Mouse (Mus musculus) heart, postnatal 14 days (tissue): ENCODE measurements at regions not wholly inside any gene's neighbourhood (a gene's known extent, or its start where the extent isn't known, plus 50 kb on each side); places are given as distances from the start of the nearest gene placed in this dataset.
A peak's percentile ranks its signal among the peaks of the same experiment; 100 is the strongest.

Experiments used
- DNase-seq, 2 experiments: peaks; one replicate each; pipeline ENCODE4 v3.0.0; 2021 to 2022
- intact Hi-C: fragments of 180-260 bp; cut with DNase I; formaldehyde crosslinking; loops from one replicate; pipeline ENCODE4 v1.15.1; 2025

DNA sequence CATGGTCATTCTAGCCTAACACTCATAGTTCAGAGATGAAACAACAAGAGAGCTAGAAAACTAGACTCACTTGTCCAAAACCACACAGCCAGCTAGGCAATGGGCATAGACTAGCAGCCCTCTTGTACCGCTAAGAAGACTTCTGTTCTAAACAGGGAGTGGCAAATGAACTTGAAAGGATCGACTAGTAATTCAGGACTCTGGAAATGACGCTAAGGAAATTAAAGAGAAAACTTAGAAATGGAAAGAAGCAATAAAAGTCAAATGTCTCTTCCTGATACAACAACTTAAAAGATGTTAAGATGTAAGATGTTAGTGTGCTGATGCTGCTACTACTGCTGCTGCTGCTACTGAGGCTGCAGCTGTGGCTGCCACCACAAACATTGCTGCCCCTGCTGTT lies 293.7 kb upstream of the 4930412O13Rik start:
- intact Hi-C loops, result no loop called here
- DNase-seq, result no peak

DNA sequence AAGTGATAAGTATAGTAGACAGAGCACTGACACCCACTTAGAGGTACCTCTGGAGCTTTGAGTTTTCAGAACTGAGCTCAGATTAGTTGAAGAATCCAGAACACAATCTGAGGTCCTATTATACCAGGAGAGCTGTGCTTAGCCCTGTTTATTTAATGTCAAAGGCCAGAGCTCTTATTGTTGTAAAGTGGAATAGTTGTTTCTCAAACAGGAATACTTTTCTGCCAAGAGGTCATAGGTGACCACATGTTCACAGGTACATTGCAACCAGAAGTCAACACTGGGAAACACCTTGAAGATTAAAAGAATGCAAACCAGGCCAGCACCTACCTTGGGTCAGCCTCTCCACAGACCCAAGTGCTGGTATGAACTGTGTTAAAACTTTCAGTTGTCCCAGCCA lies 291.9 kb upstream of the 4930412O13Rik start:
- DNase-seq, result no peak

DNA sequence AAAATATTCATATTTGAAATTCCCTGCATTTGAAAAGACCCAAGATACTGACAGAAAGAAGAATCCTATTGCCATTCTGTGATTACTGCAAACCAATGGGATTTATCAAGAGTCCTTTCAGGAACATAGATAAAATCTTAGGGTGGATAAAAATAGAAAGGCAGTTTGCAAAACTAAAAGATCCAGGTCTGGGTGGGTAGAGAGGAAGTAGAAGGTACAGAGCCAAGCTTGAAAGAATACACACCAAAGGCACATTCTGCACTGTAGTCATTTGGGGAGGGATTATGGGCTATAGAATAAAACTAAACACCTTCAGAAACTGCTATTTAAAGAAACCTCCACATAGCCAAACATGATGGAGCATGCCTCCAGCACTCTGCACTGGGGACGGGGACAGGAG lies 288.5 kb upstream of the 4930412O13Rik start:
- no peak for DNase-seq
- intact Hi-C loops, result no loop called here

More for the DNA sequence above, 291.9 kb upstream of the 4930412O13Rik start:
- intact Hi-C loops, result no loop called here

DNA sequence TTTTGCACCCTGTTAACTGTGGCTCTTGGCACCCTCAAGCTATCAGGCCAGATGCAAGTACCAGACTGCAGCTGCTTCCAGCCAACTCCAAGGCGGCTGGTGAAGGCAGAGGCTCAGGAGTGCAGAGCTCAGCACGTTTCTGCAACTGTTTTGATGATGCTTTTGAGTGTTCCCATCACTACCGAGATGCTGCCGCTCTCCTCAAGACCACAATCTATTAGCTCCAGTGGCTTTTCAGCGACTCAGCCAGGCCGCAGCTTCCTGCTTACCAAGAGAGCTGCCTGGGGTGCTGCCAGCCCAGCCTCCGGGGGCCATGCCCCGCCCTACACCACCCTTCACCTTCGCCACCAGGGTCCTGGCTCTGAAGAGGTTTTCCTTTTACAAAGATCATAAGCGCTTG lies 287.1 kb upstream of the 4930412O13Rik start:
- intact Hi-C loops, result no loop called here
- DNase-seq, result peak; percentile 8 to 9

DNA sequence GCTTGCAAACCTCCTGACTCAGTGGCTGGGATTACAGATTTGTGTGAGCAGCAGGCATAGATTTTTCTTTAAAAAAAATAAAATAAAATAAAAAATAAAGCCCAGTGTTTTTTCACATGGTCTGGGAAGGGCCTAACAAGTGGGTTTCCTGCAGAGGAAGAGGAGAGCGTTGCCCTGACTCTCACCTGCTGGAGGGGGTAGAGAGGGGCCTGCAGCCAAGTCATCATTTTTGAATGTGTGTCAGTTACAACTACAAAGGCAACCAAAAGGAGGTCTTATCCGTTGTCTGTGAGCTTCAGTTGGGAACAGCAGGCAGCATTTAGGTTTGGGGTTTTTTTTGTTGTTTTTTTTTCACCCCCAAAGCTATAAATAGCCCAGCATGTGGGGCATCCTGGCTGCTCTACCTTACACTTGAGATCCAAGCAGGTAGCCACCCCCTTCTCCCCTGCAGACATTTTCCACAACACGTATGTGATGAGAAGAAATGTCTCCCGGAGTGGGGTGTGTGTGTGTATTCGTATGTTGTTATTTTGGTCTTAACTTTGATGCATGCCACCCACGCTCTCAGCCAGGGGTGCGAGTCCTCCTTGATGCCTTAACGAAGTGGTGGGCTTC lies 285.7 kb upstream of the 4930412O13Rik start:
- intact Hi-C loops, result no loop called here
- no peak for DNase-seq

DNA sequence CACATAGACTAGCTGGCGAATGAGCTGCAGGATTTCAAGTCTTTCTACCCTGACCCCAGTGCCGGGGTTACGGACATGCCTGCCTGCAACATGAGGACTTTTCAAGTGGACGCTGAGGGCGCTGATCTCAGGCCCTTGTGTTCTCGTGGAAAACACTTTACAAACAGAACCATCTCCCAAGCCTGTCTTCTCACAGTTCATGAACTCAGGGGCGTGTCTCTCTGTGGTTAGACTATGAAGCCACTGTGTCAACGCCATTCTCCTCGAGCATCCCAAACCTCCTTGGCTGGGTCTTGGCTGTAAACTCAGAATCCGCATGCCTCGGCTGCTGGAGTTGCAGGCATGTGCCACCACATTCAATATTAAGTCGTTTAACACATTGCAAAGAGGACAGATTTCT lies 284.9 kb upstream of the 4930412O13Rik start:
- no peak for DNase-seq
- intact Hi-C loops, result no loop called here

DNA sequence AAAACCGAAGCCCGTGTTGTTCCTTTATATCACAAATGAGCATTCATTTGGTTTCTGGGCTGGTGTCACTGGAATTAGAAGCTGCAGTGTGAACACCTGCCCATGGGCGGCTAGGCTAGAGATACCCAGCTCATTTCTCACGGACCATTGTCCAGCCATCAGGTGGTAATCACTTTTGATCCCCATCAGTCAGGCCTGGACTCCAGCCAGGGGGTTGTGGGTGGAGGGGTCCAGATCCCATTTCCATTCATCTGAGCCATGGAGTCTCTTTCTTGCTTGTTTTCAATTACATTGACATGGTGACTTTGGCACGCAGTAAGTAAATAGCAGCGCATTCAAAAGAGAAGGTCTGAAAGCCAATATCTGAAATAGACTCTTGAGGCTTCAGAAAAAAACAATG lies 276.1 kb upstream of the 4930412O13Rik start:
- intact Hi-C loops, result no loop called here
- DNase-seq, result no peak

DNA sequence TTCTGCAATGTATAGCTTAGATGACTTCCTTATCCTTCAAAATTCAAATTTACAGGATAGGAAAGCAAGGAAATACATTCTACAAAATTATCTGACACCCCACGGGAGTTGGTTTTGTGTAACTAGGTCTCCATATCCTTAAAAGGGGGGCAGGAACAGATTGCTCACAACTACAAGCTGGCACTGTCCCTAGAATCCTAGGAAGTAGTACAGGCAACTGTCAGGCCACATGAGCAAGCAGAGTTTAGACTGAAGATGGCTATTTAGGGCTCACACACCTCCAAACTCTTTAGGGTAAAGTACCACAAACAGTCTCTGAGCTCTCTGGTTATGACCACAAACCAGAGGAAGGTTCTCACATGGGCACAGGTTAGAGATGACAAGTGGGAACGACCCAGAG lies 273.5 kb upstream of the 4930412O13Rik start:
- DNase-seq, result no peak
- intact Hi-C loops, result no loop called here

DNA sequence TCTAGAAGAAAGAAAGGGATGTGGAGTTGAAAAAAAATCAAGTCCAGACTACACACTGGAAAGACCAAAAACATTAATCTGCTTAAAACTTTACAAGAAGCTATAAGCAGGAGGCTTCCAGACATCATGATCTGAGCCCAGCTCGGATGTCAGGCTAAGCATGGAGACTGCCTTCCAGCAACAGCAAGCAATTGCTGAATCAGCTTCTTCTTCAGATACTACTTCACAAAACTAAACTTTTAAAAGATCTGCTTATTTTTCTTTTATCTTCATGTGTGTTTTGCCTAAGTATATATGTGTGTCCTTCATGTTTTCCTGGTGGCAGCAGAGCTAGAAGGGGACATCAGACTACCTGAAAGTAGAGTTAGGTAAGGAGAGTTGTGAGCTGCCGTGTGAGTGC lies 266.6 kb upstream of the 4930412O13Rik start:
- intact Hi-C loops, result no loop called here
- DNase-seq, result no peak

DNA sequence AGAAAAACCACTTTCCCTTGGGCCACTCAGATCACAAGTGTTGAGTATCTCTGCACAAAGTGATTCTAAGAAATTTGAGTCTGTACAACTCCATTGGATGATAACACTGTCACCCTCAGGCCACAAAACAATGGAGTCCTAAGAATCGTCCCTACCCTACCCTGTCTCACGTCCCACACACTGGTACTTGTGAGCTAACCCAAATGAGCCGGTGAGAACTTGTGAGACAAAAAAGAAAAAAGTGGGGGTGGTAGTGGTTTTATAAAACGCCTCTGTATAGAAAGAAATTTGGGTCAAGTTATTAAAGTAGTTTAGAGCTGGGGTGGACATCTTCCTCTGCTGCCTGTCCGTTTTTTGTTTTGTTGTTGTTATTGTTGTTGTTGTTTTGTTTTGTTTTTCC lies 264.8 kb upstream of the 4930412O13Rik start:
- intact Hi-C loops, result no loop called here
- no peak for DNase-seq

DNA sequence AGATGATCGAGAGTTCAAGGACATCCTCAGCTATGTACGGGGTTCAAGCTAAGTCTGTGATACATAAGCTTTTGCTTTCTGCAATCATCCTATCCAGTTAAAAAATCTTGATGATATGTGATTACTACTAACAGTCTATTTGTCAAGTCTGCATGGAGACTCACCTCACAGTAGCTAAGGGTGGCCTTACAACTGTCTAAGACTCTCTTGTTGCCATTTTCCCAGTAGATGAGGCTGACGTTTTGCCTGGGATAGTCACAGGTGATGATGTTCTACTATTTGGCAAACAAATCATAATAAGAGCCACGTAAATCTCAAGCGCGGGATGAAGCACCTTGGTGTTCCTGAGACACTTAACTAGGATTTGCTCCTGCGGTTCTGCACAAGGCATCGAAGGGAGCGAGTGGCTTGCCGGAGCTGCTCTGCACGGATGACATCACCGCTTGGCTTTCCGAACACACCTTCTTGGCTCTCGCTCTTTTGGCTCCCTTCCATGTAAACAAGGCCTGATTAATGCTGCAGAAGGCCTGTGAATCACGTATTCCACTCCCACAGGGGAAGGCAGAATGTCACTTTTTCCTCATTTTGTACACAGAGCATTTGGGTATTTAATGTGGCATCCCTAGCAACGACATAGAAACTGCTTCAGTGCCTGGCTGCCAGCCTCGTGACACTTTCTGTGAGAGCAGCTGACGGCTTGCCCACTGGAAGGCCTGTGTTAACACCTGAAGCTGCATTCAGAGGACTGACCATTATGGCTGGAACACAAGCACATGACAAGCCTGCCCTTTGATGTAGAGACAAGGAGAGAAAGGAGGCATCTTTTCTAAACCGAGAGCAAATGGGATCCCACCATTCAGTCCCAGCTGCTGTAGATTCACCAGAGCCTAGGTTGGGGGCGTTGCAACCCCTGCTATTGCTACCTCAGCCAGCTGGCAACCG lies 260.5 kb upstream of the 4930412O13Rik start:
- intact Hi-C loops, result loop anchor here (5.0 kb wide), 1 partner anchor 73 kb away; no protein-coding TSS in a partner anchor
- peak; percentile 69 to 80 for DNase-seq

DNA sequence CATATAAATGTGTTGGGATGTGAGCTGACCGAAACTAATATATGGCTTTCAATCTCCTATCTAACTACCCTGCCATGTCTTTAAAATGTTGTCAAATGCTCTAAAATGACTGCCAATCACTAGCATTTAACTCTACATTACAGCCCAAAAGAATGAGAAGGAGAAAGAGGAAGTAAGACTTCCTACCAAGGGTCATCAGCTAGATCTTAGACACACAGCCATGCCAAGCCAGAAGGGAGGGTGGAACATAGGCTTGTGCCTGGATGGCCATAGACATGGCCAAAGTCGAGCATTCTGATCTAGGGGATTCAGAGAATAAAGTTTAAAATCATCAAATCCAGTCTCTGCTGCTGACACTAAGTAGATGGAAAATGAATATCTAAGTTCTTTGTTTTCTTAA lies 257.4 kb upstream of the 4930412O13Rik start:
- intact Hi-C loops, result loop anchor here (5.0 kb wide), 1 partner anchor 76 kb away; no protein-coding TSS in a partner anchor
- DNase-seq, result no peak

DNA sequence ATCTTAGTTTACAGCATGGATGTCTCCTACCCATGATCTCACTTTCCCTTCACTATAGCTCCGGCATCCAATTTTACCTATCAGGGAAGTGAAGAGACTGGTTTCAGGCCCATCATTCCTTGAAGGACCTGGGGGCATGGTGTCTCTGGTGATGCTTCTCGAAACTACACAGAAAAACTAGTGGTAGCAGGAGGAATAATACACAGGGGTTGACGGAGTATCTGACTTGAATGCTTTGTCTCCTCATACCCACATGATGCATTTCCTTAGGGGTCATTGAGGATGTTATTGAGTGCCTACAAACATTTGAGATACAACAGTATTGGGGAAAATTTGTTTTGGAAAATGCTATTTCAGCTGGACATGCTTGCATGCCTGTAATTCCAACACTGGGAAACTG lies 253.0 kb upstream of the 4930412O13Rik start:
- intact Hi-C loops, result no loop called here
- no peak for DNase-seq

DNA sequence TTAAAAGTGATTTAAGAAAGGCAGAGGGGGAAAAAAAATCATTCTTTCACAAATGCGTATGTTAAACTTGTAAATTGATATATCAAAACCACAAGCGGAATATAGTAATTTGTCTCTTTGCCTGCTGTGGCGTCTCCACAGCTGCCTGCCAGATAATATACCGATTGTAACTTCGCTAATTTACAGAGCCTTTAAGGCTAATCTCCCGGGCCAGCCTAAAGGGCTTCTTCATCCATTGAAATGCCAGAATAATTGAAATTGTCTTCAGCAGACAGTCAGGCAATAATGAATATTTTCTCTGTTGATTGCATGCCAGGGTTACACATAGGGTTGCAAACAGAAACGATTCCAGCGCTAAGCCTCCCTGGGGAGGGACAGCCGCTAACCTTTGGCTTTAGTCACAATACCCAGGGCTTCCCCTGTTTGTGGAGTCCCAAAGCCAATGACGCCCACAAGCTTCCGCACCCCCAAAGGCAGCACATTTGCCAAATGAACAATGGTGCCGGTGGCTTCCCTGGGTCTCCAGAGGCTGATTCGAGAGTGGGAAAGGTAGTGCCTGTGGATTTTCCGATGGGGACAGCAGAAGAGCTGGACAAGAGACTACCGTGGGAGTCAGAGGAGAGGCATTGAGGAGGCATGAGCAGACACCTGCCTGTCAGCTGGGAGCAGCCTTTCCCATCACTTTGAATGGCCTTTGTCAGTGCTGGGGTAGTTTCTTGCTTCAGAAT lies 248.2 kb upstream of the 4930412O13Rik start:
- intact Hi-C loops, result no loop called here
- peak; percentile 48 to 49 for DNase-seq

DNA sequence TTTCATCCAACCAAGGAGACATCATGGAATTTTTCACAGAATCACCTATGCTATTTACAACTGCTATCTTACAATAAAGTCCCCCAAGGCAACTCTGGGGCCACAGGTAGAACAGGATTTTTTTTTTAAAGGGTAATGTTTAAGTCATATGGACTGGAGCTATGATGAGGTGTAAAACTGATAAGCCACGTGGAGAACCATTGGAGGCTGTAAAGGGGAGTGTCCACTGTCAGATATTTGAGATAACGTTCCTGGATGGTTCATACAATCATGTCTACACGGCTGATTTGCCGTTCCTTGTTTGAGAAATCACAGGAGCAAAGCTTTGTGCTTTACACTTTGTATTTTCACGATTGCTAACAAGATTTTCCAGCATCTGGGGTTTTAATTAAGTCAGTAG lies 241.8 kb upstream of the 4930412O13Rik start:
- no peak for DNase-seq
- intact Hi-C loops, result loop anchor here (5.0 kb wide), 1 partner anchor 238 kb away; no protein-coding TSS in a partner anchor

DNA sequence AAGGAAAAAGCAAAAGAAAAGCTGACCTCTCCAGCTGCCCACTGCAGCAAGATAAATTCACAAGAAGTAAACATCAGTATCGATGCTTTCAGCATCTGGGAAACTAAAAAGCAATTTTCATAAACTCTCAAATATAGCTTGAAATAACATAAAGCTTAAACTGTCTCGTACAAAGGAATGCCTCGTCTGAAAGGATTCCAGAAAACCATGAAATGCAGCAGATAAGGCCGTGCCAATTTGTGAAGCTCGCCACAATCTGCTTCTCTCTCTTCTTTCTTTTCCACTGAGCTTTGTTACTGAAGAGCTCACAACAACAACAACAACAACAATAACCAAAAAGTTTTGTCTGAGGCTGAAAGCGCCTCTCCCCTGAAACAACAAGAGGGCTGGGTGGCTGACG lies 239.4 kb upstream of the 4930412O13Rik start:
- intact Hi-C loops, result no loop called here
- DNase-seq, result no peak

DNA sequence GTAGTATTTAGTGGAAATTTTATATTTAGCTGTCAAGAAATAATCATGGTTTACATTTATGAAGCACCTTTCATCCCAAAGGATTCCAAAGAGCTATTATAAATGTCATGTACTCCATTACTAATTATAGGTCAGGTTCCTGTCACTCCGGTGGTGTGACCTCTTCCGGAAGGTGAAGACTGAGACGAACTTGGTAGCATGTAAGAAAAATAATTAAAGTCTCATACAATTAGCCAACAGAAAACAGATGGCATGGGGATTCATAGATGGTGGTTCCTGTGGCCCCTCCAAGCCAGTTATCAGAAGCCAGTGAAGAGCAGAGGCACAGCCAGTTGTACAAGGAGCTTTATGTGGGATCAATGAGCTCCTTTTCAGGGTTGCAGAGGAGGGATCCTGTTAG lies 238.6 kb upstream of the 4930412O13Rik start:
- DNase-seq, result no peak
- intact Hi-C loops, result no loop called here

DNA sequence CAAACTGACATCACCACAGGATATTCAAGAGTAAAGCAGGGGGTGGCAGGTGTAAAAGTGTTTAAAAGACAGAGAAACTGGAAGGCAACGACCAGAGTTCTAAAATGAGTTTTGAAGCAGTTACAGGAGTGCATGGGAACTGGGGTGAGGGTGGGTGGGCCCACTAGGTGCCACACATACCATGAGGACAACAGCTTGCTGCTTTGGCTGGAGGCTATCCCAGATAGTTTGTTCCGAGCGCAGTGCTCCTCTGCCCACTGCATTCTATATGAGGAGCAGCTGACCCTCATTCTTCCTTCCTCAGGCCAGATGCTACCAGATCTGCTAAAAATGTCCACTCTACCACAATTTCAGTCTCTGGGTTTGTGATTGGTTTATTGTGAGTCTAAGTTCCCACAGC lies 234.6 kb upstream of the 4930412O13Rik start:
- no peak for DNase-seq
- intact Hi-C loops, result no loop called here

DNA sequence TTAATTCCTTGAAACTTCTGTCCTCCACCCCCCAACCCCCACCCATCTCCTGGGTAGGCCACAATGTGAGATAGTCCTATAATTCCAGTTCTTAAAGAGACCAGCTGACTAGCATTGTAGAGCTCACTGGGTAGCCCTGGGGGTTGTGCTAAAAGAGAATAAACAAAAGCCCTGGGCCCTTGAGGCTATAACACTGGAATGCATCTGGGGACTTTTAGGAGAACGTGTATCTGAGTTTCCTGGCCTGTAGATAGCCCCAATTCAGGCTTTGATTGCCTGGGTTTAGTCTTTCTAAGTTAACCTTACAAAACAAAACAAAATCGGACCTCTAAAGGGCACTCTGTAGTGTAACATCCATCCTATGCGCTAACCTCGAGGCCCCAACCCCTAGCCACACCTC lies 234.1 kb upstream of the 4930412O13Rik start:
- no peak for DNase-seq
- intact Hi-C loops, result no loop called here

DNA sequence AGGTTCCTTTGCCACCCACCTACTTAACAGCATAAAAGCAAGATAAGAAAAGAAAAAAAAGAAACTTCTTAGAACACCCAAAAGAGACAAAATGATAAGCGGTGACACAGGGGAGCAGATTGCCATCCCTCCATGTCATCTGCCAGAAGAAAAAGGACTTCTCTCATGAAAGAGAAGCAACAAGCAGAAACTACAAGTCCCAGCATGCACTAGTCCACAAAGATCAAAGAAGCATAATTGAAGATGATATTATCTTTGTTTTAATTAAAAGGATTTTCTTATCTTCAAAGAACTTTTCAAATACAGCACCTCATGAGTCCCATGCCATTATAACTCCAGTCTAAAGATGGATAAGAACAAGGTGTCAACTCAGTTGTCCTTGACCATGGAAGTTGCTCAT lies 231.0 kb upstream of the 4930412O13Rik start:
- intact Hi-C loops, result no loop called here
- no peak for DNase-seq

DNA sequence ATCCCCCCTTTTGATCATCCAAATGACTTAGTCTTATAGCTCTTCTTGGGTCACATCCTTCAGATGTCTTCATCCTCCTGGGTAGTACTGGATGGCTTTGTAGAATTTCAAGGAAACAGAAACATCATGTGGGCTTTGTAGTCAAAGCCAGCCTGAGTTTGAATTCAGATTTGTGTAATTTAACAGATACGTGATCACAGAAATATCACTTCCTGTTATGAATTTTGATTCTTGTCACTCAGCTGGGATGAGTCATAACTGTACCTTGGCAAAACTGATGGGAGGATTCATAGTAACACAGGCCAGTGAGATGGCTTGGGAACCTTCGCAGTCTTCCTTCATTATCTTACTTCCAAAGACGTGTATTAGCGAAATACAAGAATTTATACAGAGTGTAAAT lies 222.2 kb upstream of the 4930412O13Rik start:
- intact Hi-C loops, result no loop called here

More for the DNA sequence above, 222.2 kb upstream of the 4930412O13Rik start:
- DNase-seq, result no peak
